Mouse (Mus musculus): ENCODE results near the gene Nsdhl.

The Nsdhl gene

GRCm38 (mm10) chrX:72917884-72918681 is at the start of gene Nsdhl, which contains the start of gene Cetn2:
TSS of gene Nsdhl (plus strand) at chrX:72918557.
TSS of gene Cetn2 (minus strand) at chrX:72918411.
- peak; percentile 78 for DNase-seq

- no peak for DNase-seq
Observed at GRCm38 (mm10) chrX:72895388-72896054, 22.8 kb upstream of the Nsdhl start.

GRCm38 (mm10) chrX:72896055-72896437 is 22.3 kb upstream of the Nsdhl start:
- no peak for DNase-seq

GRCm38 (mm10) chrX:72902530-72902929 is 15.8 kb upstream of the Nsdhl start:
- no peak for DNase-seq

GRCm38 (mm10) chrX:72907619-72908403 is 10.5 kb upstream of the Nsdhl start:
- no peak for DNase-seq

GRCm38 (mm10) chrX:72908404-72908741 is 10.0 kb upstream of the Nsdhl start:
- DNase-seq, result no peak

GRCm38 (mm10) chrX:72911611-72912010 is 6.7 kb upstream of the Nsdhl start:
- DNase-seq, result no peak

- DNase-seq, result no peak
Observed at GRCm38 (mm10) chrX:72918682-72919059, 314 bp downstream of the Nsdhl start.

- DNase-seq, result no peak
Observed at GRCm38 (mm10) chrX:72921391-72921790, 3.0 kb downstream of the Nsdhl start.

- DNase-seq, result no peak
Observed at GRCm38 (mm10) chrX:72953464-72953863, 35.1 kb downstream of the Nsdhl start.

- DNase-seq, result no peak
Observed at GRCm38 (mm10) chrX:72956486-72956885, 38.1 kb downstream of the Nsdhl start.

GRCm38 (mm10) chrX:72960431-72960830 is 42.1 kb downstream of the Nsdhl start:
- no peak for DNase-seq

- DNase-seq, result no peak
Observed at GRCm38 (mm10) chrX:72961511-72961910, 43.2 kb downstream of the Nsdhl start.

GRCm38 (mm10) chrX:72962743-72963142 is 44.4 kb downstream of the Nsdhl start:
- DNase-seq, result no peak

- DNase-seq, result no peak
Observed at GRCm38 (mm10) chrX:72982831-72983230, 64.5 kb downstream of the Nsdhl start.

- DNase-seq, result no peak
Observed at GRCm38 (mm10) chrX:72985607-72986006, 67.2 kb downstream of the Nsdhl start.

- DNase-seq, result no peak
Observed at GRCm38 (mm10) chrX:72986841-72987519, 68.6 kb downstream of the Nsdhl start, which contains the start of gene Zfp185. TSS of gene Zfp185 (plus strand) at chrX:72987339.

- DNase-seq, result no peak
Observed at GRCm38 (mm10) chrX:72987520-72987905, 69.2 kb downstream of the Nsdhl start.

- DNase-seq, result no peak
Observed at GRCm38 (mm10) chrX:72988431-72988830, 70.1 kb downstream of the Nsdhl start.

GRCm38 (mm10) chrX:72990581-72990980 is 72.2 kb downstream of the Nsdhl start:
- DNase-seq, result no peak

- DNase-seq, result no peak
Observed at GRCm38 (mm10) chrX:72992291-72992919, 74.0 kb downstream of the Nsdhl start.

- DNase-seq, result no peak
Observed at GRCm38 (mm10) chrX:72995542-72995941, 77.2 kb downstream of the Nsdhl start.

GRCm38 (mm10) chrX:73003110-73003509 is 84.8 kb downstream of the Nsdhl start:
- DNase-seq, result no peak
